Mouse (Mus musculus): ENCODE data around the gene Zfp846.

DNA sequence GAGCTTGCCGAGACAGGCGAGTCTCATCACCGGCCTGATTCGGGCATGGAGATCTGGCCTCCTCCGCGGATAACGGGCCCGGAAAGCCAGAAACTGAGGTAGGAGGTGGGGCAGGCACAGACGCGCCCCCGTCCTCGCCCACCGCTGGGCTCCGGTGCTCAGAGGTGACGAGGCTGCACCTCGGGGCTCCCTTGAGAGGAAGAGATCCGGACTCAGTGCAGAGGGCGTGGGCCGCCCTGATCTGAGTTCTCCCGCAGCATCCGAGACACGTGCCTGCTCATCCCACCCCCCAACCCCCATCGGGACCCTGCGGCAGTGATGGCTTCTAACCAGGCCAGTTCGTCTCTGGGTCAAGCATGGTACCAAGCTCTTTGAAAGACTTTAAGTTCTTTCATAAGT, 71.2 kb downstream of the Zfp846 start:
- TF ChIP-seq CTCF (IDR thresholded peaks at IDR 0.05; ENCODE audit: control insufficient read depth, insufficient read depth, insufficient replicate concordance, low read depth, low read length) (no peak), POLR2A (IDR thresholded peaks at IDR 0.05; ENCODE audit: control insufficient read depth, low read depth, low read length) (no peak)
